Mouse (Mus musculus) heart, postnatal 0 days (tissue): Measurements from ENCODE around the gene Msl1. TPM values are rescaled to one million over a fixed set of nuclear protein-coding genes. Genes with fewer than 3 reads are reported as not detected.
A peak's percentile ranks its signal among the peaks of the same experiment; 100 is the strongest.
"Not testable (repeated sequence)": the region's sequence is repeated elsewhere in the genome, so short reads cannot be mapped to it uniquely, and the experiment has no call there.

Experiments
- ATAC-seq: fragments of 200-750 bp; cut with Nextera tagmentation; 2 replicates; pipeline ENCODE4 v1.8.0; 2017; ENCODE audit warnings: low read depth, moderate number of reproducible peaks, moderate library complexity; ENCODE audit not compliant: insufficient read depth
- DNase-seq: peaks from one replicate; pipeline ENCODE4 v3.0.0-alpha.2; 2016; ENCODE audit warnings: low spot score
- H3K27ac ChIP-seq: fragments of 300-500 bp; sonication (generic); 2 replicates; pipeline ENCODE4 v1.5.1; 2014; ENCODE audit warnings: low read depth, mild to moderate bottlenecking
- H3K27me3 ChIP-seq: fragments of 300-500 bp; sonication (generic); 2 replicates; pipeline ENCODE4 v1.6.1; 2014; ENCODE audit warnings: low read length, mixed read lengths; ENCODE audit not compliant: control insufficient read depth, insufficient read depth
- H3K36me3 ChIP-seq: fragments of 300-500 bp; sonication (generic); replicated peaks from 2 replicates; pipeline ENCODE4 v1.6.1; 2014; ENCODE audit warnings: low read length, mixed read lengths; ENCODE audit not compliant: control insufficient read depth, insufficient read depth
- H3K4me1 ChIP-seq: fragments of 300-500 bp; sonication (generic); 2 replicates; pipeline ENCODE4 v1.6.1; 2014; ENCODE audit warnings: antibody characterized with exemption; ENCODE audit not compliant: control insufficient read depth, insufficient read depth
- H3K4me2 ChIP-seq: fragments of 300-500 bp; sonication (generic); 2 replicates; pipeline ENCODE4 v1.6.1; 2014; ENCODE audit warnings: low read depth, mild to moderate bottlenecking, low read length, moderate library complexity
- H3K4me3 ChIP-seq: fragments of 300-500 bp; sonication (generic); 2 replicates; pipeline ENCODE4 v1.5.1; 2014; ENCODE audit warnings: low read depth, low read length
- H3K9ac ChIP-seq: fragments of 300-500 bp; sonication (generic); replicated peaks from 2 replicates; pipeline ENCODE4 v1.6.1; 2014; ENCODE audit warnings: low read depth, low read length, mixed read lengths
- H3K9me3 ChIP-seq: fragments of 300-500 bp; sonication (generic); replicated peaks from 2 replicates; pipeline ENCODE4 v1.6.1; 2016; ENCODE audit warnings: low read length; ENCODE audit not compliant: control insufficient read depth
- CTCF ChIP-seq: IDR thresholded peaks from 2 replicates; pipeline ENCODE4 v1.5.1; 2016; ENCODE audit warnings: antibody characterized with exemption, control low read depth, low read depth
- EP300 ChIP-seq: IDR thresholded peaks from 2 replicates; pipeline ENCODE4 v1.6.1; 2016; ENCODE audit warnings: antibody characterized with exemption, low read depth
- WGBS: fragments of 180-500 bp; shearing (Covaris S2); extraction: QIAGEN DNeasy Blood & Tissue Kit; methylation state at CpG from one replicate; pipeline ENCODE4 v1.1.7; 2014; 5-methylcytosine and 5-hydroxymethylcytosine counted together
- polyA plus RNA-seq: library from polyadenylated mRNA; unstranded; fragments of >200 nt; fragmentation: Nextera tagmentation; extraction: Ambion mirVana; gene quantifications from 2 replicates; pipeline ENCODE4 v1.2.1, GENCODE M21; 2015
- total RNA-seq: library from RNA; depleted of rRNA; stranded (reverse); fragments of >200 nt; gene quantifications from 2 replicates; pipeline ENCODE4 v1.2.3, GENCODE M21; 2014; ENCODE audit warnings: low replicate concordance

Gene Msl1
- total and polyA plus RNA-seq, 2 experiments from 2014 or later, result 12.6 to 54.6 TPM

DNA sequence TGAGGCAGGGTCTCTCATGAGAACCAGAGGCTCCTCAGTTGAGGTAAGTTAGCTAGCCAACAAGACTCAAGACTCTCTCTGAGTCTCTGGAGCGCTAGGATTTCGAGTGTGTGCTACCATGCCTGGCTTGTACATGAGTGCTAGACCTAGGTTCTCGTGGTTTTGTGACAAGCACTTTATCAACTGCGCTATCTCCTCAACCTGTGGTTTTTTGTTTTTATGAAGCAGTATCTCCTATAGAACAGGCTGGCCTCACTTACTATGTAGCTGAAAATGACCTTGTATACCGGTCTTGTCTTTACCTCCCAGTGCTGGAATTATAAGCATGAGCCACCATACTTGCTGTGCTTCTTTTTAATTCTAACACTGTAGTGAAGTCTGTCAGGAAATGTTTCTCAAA lies 25.7 kb downstream of the Msl1 start:
- Histone ChIP-seq H3K4me1 (no peaks in the 10 kb centered on the region), H3K9me3 (no peaks in the 10 kb centered on the region), H3K9ac (no peak overlapping the region), H3K4me2 (no peak overlapping the region), H3K4me3 (no peak overlapping the region), H3K36me3 (peaks cover 88% of the 10 kb centered on the region), H3K27me3 (no peaks in the 10 kb centered on the region), H3K27ac (no peak overlapping the region)
- no peak for TF ChIP-seq CTCF
- no peak for TF ChIP-seq EP300
- WGBS, result 93% methylated on average over 5 of the region's 5 CpGs
- no peak for DNase-seq
- ATAC-seq, result no peak

DNA sequence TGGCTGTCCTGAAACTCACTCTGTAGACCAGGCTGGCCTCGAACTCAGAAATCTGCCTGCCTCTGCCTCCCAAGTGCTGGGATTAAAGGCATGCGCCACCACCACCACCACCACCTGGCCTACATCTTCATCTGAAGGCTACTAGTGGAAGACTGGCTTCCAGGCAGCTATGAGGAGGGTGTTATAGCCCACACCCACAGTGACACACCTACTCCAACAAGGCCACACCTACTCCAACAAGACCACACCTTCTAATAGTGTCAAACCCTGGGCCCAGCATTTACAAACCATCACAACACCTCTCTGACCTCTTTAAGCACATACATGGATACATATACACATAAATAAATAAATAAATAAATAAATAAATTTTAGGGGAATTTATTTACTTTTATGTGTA lies 30.8 kb downstream of the Msl1 start:
- not testable (repeated sequence) for H3K4me2 ChIP-seq, H3K9ac ChIP-seq, H3K9me3 ChIP-seq, H3K4me3 ChIP-seq, H3K27ac ChIP-seq, H3K4me1 ChIP-seq, H3K27me3 ChIP-seq, ATAC-seq, DNase-seq
- peaks cover 73% of the 10 kb centered on the region for H3K36me3 ChIP-seq
- 100% methylated on average over 2 of the region's 2 CpGs for WGBS

DNA sequence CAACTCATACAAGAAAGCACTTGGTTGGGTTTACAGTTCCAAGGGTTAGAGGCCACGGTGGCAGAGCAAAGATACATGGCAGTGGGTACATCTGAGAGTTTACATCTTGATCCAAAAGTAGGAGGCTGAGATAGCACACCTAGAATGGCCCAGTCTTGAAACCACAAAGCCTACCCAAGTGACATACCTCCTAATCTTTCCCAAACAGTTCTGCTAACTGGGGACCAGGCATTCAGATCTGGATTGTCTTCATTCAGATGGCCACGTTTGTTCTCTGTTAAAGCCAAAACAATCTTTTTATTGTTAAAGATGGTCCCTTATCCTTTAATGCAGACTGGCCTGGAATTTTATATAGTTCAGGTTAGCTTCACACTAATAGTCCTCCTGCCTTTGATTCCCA lies 32.6 kb downstream of the Msl1 start:
- no peaks in the 10 kb centered on the region for H3K9me3 ChIP-seq
- H3K36me3 ChIP-seq, result peaks cover 73% of the 10 kb centered on the region
- H3K27me3 ChIP-seq, result no peaks in the 10 kb centered on the region
- no peak for ATAC-seq
- TF ChIP-seq EP300 (no peak), CTCF (no peak)
- WGBS, result 86% methylated on average over 2 of the region's 2 CpGs
- no peak for DNase-seq
- no peaks in the 10 kb centered on the region for H3K4me1 ChIP-seq
- no peak overlapping the region for H3K9ac ChIP-seq
- H3K4me2 ChIP-seq, result no peak overlapping the region
- H3K4me3 ChIP-seq, result no peak overlapping the region
- H3K27ac ChIP-seq, result no peak overlapping the region

DNA sequence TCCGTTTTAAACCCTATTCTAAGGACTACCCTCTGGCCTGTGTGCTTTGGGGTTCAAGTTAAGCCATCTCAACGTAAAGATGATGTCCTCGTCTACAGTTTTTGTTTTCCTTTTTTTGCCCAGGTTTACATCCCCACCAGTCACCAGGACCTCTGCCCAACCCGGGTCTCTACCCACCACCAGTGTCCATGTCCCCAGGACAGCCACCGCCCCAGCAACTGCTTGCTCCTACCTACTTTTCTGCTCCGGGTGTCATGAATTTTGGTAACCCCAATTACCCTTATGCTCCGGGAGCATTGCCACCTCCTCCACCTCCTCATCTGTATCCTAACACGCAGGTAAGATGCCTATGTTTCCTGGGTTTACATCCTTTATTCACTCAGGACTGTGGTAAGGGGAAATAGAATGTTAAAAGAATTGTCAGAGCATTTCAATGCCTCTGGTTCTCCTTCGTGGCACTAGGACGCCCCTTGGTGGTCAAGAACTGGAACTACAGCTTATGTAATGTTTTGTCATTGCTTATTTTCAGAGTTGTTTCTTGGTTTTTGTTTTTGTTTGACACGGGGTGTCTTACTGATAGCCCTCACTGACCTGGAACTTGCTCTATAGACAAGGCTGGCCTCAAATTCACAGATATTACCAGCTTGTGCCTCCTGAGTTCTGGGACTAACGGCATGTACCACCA lies 33.9 kb downstream of the Msl1 start:
- Histone ChIP-seq H3K27ac (0 out of 2 replicates have a peak overlapping the region, but pooled peaks have one; percentile 30), H3K36me3 (peaks cover 67% of the 10 kb centered on the region), H3K4me3 (no peak overlapping the region), H3K4me1 (no peaks in the 10 kb centered on the region), H3K27me3 (no peaks in the 10 kb centered on the region), H3K4me2 (no peak overlapping the region), H3K9me3 (no peaks in the 10 kb centered on the region), H3K9ac (no peak overlapping the region)
- DNase-seq, result peak; percentile 71
- ATAC-seq, result no peak
- TF ChIP-seq CTCF, result peak; percentile 82
- no peak for TF ChIP-seq EP300
- WGBS, result 65% methylated on average over 12 of the region's 12 CpGs

DNA sequence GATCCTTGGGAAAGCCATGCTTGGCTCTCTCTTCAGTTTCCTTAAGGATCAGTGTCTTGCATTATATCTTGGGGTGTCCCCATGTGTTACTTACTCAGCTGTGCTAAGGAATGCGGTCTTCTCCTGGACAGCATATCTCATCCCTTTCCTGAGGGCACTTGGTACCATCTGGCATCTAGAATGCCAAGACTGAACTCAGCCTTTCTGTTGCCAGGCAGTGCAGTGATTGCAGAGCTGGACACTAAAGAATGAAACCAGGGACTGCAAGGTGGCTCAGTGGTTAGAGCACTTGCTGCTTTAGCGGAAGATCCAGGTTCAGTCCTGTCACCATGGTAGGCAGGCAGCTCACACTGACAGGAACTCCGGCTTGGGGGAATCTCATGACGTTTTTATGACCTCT lies 34.6 kb downstream of the Msl1 start:
- no peaks in the 10 kb centered on the region for H3K27me3 ChIP-seq
- no peaks in the 10 kb centered on the region for H3K4me1 ChIP-seq
- no peak overlapping the region for H3K4me2 ChIP-seq
- no peak overlapping the region for H3K27ac ChIP-seq
- H3K9ac ChIP-seq, result no peak overlapping the region
- ATAC-seq (no peak), DNase-seq (no peak)
- WGBS, result 74% methylated on average over 4 of the region's 4 CpGs
- H3K9me3 ChIP-seq, result no peaks in the 10 kb centered on the region
- TF ChIP-seq CTCF (no peak), EP300 (no peak)
- H3K36me3 ChIP-seq, result peaks cover 61% of the 10 kb centered on the region
- H3K4me3 ChIP-seq, result no peak overlapping the region

DNA sequence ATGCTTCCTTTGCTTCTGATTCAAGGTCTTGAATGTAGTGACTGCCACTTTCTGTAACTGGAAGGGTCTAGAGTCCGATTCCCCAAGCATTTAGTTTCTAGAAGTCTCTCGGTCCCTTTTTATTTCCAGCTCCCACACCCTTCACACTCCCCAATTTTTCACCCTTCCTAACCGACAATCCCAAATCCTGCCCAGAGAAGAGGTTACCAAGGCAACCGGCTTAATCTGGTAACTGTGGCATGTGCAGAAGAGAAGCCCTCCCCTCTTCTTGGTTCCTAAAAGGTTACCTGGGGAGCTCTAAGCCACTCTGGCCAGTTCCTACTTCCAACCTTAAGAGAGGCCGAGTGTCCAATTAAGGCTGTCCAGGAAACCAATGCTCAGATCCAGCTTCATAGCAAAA lies 40.0 kb downstream of the Msl1 start:
- Histone ChIP-seq H3K4me1 (peaks cover 11% of the 10 kb centered on the region; the same call in 1 of the 2 replicates), H3K4me2 (no peak overlapping the region), H3K27ac (no peak overlapping the region), H3K27me3 (peaks cover 8% of the 10 kb centered on the region; the same call in 1 of the 2 replicates), H3K9me3 (no peaks in the 10 kb centered on the region), H3K36me3 (peaks cover 28% of the 10 kb centered on the region), H3K4me3 (no peak overlapping the region), H3K9ac (no peak overlapping the region)
- ATAC-seq (no peak), DNase-seq (no peak)
- whole genome bisulfite sequencing, result 60% methylated on average over 5 of the region's 5 CpGs
- TF ChIP-seq CTCF (no peak), EP300 (no peak)
